Mouse (Mus musculus) midbrain, embryonic 16.5 days (tissue): ENCODE measurements around the gene Lipt2. TPM values are rescaled to one million over a fixed set of nuclear protein-coding genes. Genes with fewer than 3 reads are reported as not detected.

Experiments
- ATAC-seq: fragments of 200-750 bp; cut with Nextera tagmentation; 2 replicates; pipeline ENCODE4 v1.8.0; 2017; ENCODE audit warnings: moderate TSS enrichment
- H3K27ac ChIP-seq: fragments of 300-500 bp; sonication (generic); 2 replicates; pipeline ENCODE4 v1.5.1; 2014; ENCODE audit warnings: mild to moderate bottlenecking, low read length, mixed read lengths
- H3K27me3 ChIP-seq: fragments of 300-500 bp; sonication (generic); 2 replicates; pipeline ENCODE4 v1.6.1; 2014; ENCODE audit warnings: low read depth, low read length, mixed read lengths; ENCODE audit not compliant: control insufficient read depth, insufficient read depth
- H3K36me3 ChIP-seq: fragments of 300-500 bp; sonication (generic); 2 replicates; pipeline ENCODE4 v1.6.1; 2014; ENCODE audit warnings: mild to moderate bottlenecking, low read length, moderate library complexity, mixed read lengths; ENCODE audit not compliant: control insufficient read depth, insufficient read depth
- H3K4me1 ChIP-seq: fragments of 300-500 bp; sonication (generic); 2 replicates; pipeline ENCODE4 v1.6.1; 2014; ENCODE audit warnings: mild to moderate bottlenecking, low read length, mixed read lengths; ENCODE audit not compliant: control insufficient read depth, insufficient read depth
- H3K4me2 ChIP-seq: fragments of 300-500 bp; sonication (generic); 2 replicates; pipeline ENCODE4 v1.6.1; 2014; ENCODE audit warnings: mild to moderate bottlenecking, low read length, mixed read lengths
- H3K4me3 ChIP-seq: fragments of 300-500 bp; sonication (generic); 2 replicates; pipeline ENCODE4 v1.5.1; 2014; ENCODE audit warnings: low read depth, mild to moderate bottlenecking, low read length, moderate library complexity, mixed read lengths
- H3K9ac ChIP-seq: fragments of 300-500 bp; sonication (generic); 2 replicates; pipeline ENCODE4 v1.6.1; 2014; ENCODE audit warnings: low read depth, low read length, mixed read lengths
- H3K9me3 ChIP-seq: fragments of 300-500 bp; sonication (generic); replicated peaks from 2 replicates; pipeline ENCODE4 v1.6.1; 2014; ENCODE audit warnings: mild to moderate bottlenecking, low read length, mixed read lengths; ENCODE audit not compliant: control insufficient read depth, poor library complexity, severe bottlenecking
- WGBS: fragments of 180-500 bp; shearing (Covaris S2); extraction: QIAGEN DNeasy Blood & Tissue Kit; methylation state at CpG from one replicate; pipeline ENCODE4 v1.1.7; 2014; 5-methylcytosine and 5-hydroxymethylcytosine counted together
- polyA plus RNA-seq: library from polyadenylated mRNA; unstranded; fragments of >200 nt; fragmentation: Nextera tagmentation; extraction: Ambion mirVana; gene quantifications from 2 replicates; pipeline ENCODE4 v1.2.1, GENCODE M21; 2015

The Lipt2 gene
- polyA plus RNA-seq, 1 experiment from 2014 or later, result 15.4 TPM

DNA sequence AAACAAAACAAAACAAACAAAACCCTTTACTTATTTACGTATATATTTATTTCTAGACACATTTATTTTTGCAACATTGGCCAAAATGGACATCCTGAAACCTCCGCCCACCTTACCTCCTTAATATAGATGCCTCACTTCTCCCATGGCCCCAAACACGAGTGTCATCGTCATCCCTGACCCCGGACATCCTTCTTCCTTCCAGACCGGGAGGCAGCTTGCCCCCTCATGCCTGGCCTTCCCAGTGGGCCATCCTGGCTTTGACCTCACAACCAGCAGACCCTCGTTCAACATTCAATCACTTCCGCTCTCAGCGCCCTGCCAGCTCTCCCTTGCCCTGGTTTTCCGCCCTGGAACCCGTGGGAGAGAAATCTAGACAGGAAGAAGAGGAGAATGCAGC lies 8.5 kb upstream of the Lipt2 start:
- H3K27me3 ChIP-seq, result no peaks in the 10 kb centered on the region
- no peaks in the 10 kb centered on the region for H3K9me3 ChIP-seq
- H3K4me3 ChIP-seq, result no peak overlapping the region
- no peaks in the 10 kb centered on the region for H3K4me1 ChIP-seq
- WGBS, result 81% methylated on average over 11 of the region's 11 CpGs
- H3K36me3 ChIP-seq, result no peaks in the 10 kb centered on the region
- ATAC-seq, result no peak
- no peak overlapping the region for H3K9ac ChIP-seq
- H3K4me2 ChIP-seq, result no peak overlapping the region
- H3K27ac ChIP-seq, result no peak overlapping the region

DNA sequence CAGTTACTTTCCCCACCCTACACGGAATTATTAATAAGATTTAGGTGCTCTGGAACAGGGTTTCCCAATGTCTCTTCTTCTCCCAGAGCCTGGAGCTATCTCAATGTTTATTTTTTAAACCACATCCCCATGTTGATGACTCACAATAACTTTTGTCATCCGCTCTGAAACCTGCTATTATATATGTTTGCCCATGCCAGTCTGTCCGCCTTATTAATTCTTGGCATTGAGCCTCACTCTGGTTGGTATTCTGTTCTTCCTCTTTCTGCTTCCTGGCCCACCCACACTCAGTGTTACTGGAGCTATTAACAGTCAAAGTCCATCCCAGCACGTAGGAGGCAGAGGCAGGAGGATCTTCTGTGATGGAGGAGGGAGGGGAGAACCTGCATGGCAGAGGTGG lies 1.4 kb upstream of the Lipt2 start:
- no peaks in the 10 kb centered on the region for H3K36me3 ChIP-seq
- H3K4me2 ChIP-seq, result no peak overlapping the region
- peaks cover 3% of the 10 kb centered on the region for H3K4me1 ChIP-seq
- H3K9me3 ChIP-seq, result no peaks in the 10 kb centered on the region
- H3K9ac ChIP-seq, result no peak overlapping the region
- ATAC-seq, result no peak
- H3K4me3 ChIP-seq, result no peak overlapping the region
- H3K27ac ChIP-seq, result no peak overlapping the region
- 73% methylated on average over 4 of the region's 4 CpGs for WGBS
- H3K27me3 ChIP-seq, result no peaks in the 10 kb centered on the region

- Histone ChIP-seq H3K4me1 (peaks cover 3% of the 10 kb centered on the region), H3K27ac (peak overlapping the region; percentile 88; the same call in 1 of the 2 replicates), H3K9me3 (no peaks in the 10 kb centered on the region), H3K4me3 (peak overlapping the region; percentile 85), H3K9ac (peak overlapping the region; percentile 95), H3K27me3 (no peaks in the 10 kb centered on the region), H3K36me3 (no peaks in the 10 kb centered on the region), H3K4me2 (peak overlapping the region; percentile 74)
- peak; percentile 11; the same call in 1 of the 2 replicates for ATAC-seq
- 59% methylated on average over 7 of the region's 7 CpGs for WGBS
Observed at GRCm38 (mm10) chr7:100160006-100160405, 929 bp downstream of the Lipt2 start.

DNA sequence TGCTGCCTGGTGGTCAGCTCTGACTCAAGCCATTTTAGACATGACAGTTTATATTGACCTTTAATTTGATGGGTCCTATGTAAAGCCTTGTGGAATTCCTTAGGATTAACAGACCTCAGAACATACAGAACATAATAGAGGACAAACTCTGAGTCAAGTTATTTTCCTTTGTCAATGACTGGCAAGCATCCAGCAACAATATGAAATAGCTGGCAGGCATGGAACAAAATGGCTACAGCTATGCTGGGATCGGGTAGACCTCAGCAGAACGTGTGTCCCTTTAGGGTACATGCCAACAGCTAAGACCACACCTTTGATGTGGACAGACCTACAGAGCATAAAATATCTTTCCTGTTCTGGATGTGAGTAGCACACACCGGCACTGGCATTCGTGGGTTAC lies 4.4 kb downstream of the Lipt2 start:
- Histone ChIP-seq H3K4me3 (no peak overlapping the region), H3K4me1 (peaks cover 3% of the 10 kb centered on the region), H3K9me3 (no peaks in the 10 kb centered on the region), H3K36me3 (no peaks in the 10 kb centered on the region), H3K4me2 (no peak overlapping the region), H3K9ac (no peak overlapping the region), H3K27ac (no peak overlapping the region), H3K27me3 (no peaks in the 10 kb centered on the region)
- 80% methylated on average over 4 of the region's 4 CpGs for WGBS
- ATAC-seq, result no peak

- no peak for ATAC-seq
- no peaks in the 10 kb centered on the region for H3K4me1 ChIP-seq
- 83% methylated on average over 11 of the region's 11 CpGs for WGBS
Observed at GRCm38 (mm10) chr7:100168654-100169053, 9.6 kb downstream of the Lipt2 start.

DNA sequence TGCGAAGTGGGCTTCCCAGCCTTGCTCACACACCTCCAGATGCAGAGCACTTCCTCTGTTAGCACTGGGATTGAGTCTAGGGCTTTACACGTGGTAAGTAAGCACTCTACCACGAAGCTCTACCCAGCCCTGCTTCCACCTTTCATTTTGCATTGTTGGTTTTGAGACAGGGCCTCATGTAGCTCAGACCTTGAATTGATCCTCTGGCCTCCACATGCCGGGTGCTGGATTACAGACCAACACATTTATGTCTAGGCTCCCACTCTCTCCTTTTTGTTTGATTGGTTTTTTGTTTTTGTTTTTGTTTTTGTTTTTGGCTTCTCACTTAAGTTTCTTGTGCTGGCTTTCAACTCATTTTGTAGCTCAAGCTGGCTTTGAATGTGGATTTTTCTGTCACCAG lies 11.7 kb downstream of the Lipt2 start:
- Histone ChIP-seq H3K4me3 (no peak overlapping the region), H3K27me3 (no peaks in the 10 kb centered on the region), H3K4me2 (no peak overlapping the region), H3K9ac (no peak overlapping the region), H3K36me3 (no peaks in the 10 kb centered on the region), H3K9me3 (no peaks in the 10 kb centered on the region), H3K27ac (no peak overlapping the region), H3K4me1 (no peaks in the 10 kb centered on the region)
- 59% methylated on average over 4 of the region's 4 CpGs for WGBS
- no peak for ATAC-seq

More at GRCm38 (mm10) chr7:100168654-100169053, 9.6 kb downstream of the Lipt2 start:
- H3K4me2 ChIP-seq, result no peak overlapping the region
- no peaks in the 10 kb centered on the region for H3K36me3 ChIP-seq
- H3K4me3 ChIP-seq, result no peak overlapping the region
- H3K27ac ChIP-seq, result no peak overlapping the region
- no peaks in the 10 kb centered on the region for H3K27me3 ChIP-seq
- H3K9ac ChIP-seq, result no peak overlapping the region
- no peaks in the 10 kb centered on the region for H3K9me3 ChIP-seq

DNA sequence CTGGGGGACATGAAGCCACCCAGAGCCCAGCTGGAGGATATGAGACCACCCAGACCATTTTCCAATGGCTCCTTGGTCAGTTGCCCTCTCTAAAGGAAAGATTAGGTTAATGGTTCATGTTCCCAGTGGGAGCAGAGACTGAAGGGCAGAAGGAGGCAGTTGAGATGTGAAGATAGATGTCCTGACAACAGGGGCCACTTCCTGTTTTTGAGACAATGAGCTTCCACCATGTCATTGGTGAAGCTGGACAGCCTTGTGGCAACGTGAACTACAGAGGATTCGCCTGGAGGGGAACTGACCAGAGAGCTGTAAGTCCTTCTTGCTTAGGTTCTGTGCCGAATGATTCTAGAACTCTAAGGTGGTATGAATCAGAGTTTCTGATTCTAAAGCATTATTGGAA lies 17.2 kb downstream of the Lipt2 start, which contains the start of gene Kcne3:
Gene Kcne3, plus strand, starts transcription at position 234 of the 400 bp plus-strand sequence.
- no peak for ATAC-seq

GRCm38 (mm10) chr7:100178016-100178890 lies 19.2 kb downstream of the Lipt2 start:
- H3K36me3 ChIP-seq, result no peaks in the 10 kb centered on the region
- peak; percentile 67; the same call in 1 of the 2 replicates for ATAC-seq
- no peaks in the 10 kb centered on the region for H3K9me3 ChIP-seq
- peak overlapping the region; percentile 62 for H3K4me2 ChIP-seq
- H3K27me3 ChIP-seq, result peaks cover 15% of the 10 kb centered on the region
- H3K4me1 ChIP-seq, result peaks cover 10% of the 10 kb centered on the region; the same call in 1 of the 2 replicates
- H3K9ac ChIP-seq, result peak overlapping the region; percentile 58
- no peak overlapping the region for H3K27ac ChIP-seq
- H3K4me3 ChIP-seq, result peak overlapping the region; percentile 40
- 9% methylated on average over 30 of the region's 30 CpGs for WGBS

More for the DNA sequence above, 17.2 kb downstream of the Lipt2 start, which contains the start of gene Kcne3:
- no peaks in the 10 kb centered on the region for H3K36me3 ChIP-seq
- no peak within 1 kb of the TSS for H3K9ac ChIP-seq
- H3K9me3 ChIP-seq, result no peaks in the 10 kb centered on the region
- H3K27me3 ChIP-seq, result peaks cover 15% of the 10 kb centered on the region
- WGBS, result 88% methylated on average over 3 of the region's 3 CpGs
- no peak within 1 kb of the TSS for H3K4me2 ChIP-seq
- H3K4me3 ChIP-seq, result no peak within 1 kb of the TSS
- peaks cover 10% of the 10 kb centered on the region; the same call in 1 of the 2 replicates for H3K4me1 ChIP-seq
- H3K27ac ChIP-seq, result no peak within 1 kb of the TSS

DNA sequence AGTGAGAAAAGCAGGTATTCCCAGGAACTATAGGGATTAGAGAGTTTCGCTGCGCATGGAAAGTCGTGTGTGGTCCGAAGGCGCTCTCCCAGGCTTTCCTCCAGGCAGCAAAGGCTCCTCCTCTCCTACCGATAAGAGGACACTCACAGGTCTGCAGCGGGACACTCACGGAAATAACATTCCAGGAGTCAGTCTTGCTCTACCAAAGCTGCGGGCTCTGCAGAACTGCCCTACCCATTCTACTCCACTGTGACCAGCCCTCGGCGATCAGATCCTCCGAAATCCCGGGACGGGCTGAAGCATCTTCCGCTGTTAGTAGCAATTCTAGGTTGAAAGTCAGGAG lies 19.8 kb downstream of the Lipt2 start:
- Histone ChIP-seq H3K9me3 (no peaks in the 10 kb centered on the region), H3K4me3 (peak overlapping the region; percentile 40), H3K4me1 (peaks cover 10% of the 10 kb centered on the region; the same call in 1 of the 2 replicates), H3K36me3 (no peaks in the 10 kb centered on the region), H3K9ac (peak overlapping the region; percentile 58), H3K27me3 (peaks cover 15% of the 10 kb centered on the region), H3K4me2 (peak overlapping the region; percentile 62), H3K27ac (no peak overlapping the region)
- ATAC-seq, result no peak
- 2% methylated on average over 15 of the region's 15 CpGs for WGBS
